9 mouse cellular contexts compared by ENCODE assay signal in the genomic region with DNA sequence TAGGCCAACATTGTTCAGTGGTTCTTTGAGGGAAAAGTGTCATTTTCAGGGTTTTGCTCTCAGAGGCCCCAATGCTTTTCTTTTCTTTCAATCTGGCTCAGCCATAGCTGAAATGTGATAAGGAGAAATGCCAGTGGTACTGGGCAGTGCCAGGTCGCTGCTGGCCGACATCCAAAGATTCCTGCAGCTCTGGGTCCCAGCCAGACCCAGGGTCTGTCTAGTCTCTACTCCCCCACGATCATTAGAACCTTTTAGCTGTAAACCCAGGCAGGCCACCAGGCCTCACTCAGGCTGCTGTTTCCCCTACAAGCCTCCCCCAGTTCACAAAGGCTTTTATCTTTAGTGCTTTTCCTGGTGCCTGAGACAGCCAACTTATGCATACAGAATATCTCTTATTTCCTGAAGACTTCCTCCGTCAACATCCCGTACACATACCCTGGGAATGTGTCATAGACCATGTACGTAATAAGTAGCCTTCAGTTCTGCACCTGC. TPM values are rescaled to one million over a fixed set of nuclear protein-coding genes. Genes with fewer than 3 reads are reported as not detected.
A peak's percentile ranks its signal among the peaks of the same experiment; 100 is the strongest.
DNase-seq lines count a peak whose midpoint lies in the region; ATAC-seq and TF ChIP-seq lines count a peak whose summit lies in the region.
"Had no signal": no experiment of that assay in that cellular context is flagged by ENCODE, and none has a peak within 500 bp of the region (broad histone marks: within the 10 kb centered on the region; RNA-seq: fewer than 3 reads in every experiment).

No protein-coding gene starts in this region.

- no peak; the same call in 1 of the 2 replicates for TF ChIP-seq POLR2A in heart, adult 2 months (IDR thresholded peaks at IDR 0.05; ENCODE audit: insufficient read depth, low read depth, low read length)

- no peak for ATAC-seq in midbrain, embryonic 12.5 days (ENCODE audit: low FRiP score, low read depth)
- ATAC-seq in midbrain, embryonic 11.5 days (ENCODE audit: low FRiP score), result no peak
- ATAC-seq in cerebellum, adult (ENCODE audit: insufficient number of reproducible peaks, low FRiP score, low TSS enrichment), result 0 out of 2 replicates have a peak, but pooled peaks have one; percentile 19
- ATAC-seq in stomach, embryonic 15.5 days (ENCODE audit: insufficient read depth, low FRiP score, low read depth), result no peak
- ATAC-seq: Patski had no signal

- no peaks in the 10 kb centered on the region for H3K27me3 ChIP-seq in midbrain, embryonic 12.5 days
- H3K27me3 ChIP-seq in midbrain, embryonic 11.5 days (ENCODE audit: control insufficient read depth, insufficient read depth, low read length), result no peaks in the 10 kb centered on the region
- H3K27me3 ChIP-seq in heart, adult 2 months (ENCODE audit: control insufficient read depth, insufficient read depth, low read length), result no peaks in the 10 kb centered on the region
- no peaks in the 10 kb centered on the region for H3K27me3 ChIP-seq in stomach, embryonic 15.5 days (replicated peaks)
- H3K27me3 ChIP-seq: Patski had no signal

- H3K4me2 ChIP-seq in midbrain, embryonic 12.5 days (replicated peaks), result no peak overlapping the region
- H3K4me2 ChIP-seq in midbrain, embryonic 11.5 days, result no peak overlapping the region
- H3K4me2 ChIP-seq in stomach, embryonic 15.5 days, result no peak overlapping the region

- peak overlapping the region; percentile 6; the same call in 1 of the 2 replicates for H3K27ac ChIP-seq in midbrain, embryonic 12.5 days (replicated peaks)
- no peak overlapping the region for H3K27ac ChIP-seq in midbrain, embryonic 11.5 days (ENCODE audit: low read depth, low read length)
- H3K27ac ChIP-seq in heart, adult 2 months, result peak overlapping the region; percentile 74
- peak overlapping the region; percentile 62 for H3K27ac ChIP-seq in stomach, embryonic 15.5 days

- no peak overlapping the region for H3K4me3 ChIP-seq in midbrain, embryonic 12.5 days
- H3K4me3 ChIP-seq in midbrain, embryonic 11.5 days (ENCODE audit: low read depth, low read length), result no peak overlapping the region
- no peak overlapping the region for H3K4me3 ChIP-seq in heart, adult 2 months
- H3K4me3 ChIP-seq in stomach, embryonic 15.5 days (replicated peaks), result no peak overlapping the region

- no peak overlapping the region for H3K9ac ChIP-seq in midbrain, embryonic 12.5 days (replicated peaks)
- no peak overlapping the region for H3K9ac ChIP-seq in midbrain, embryonic 11.5 days (ENCODE audit: low read length)
- H3K9ac ChIP-seq in heart, adult 2 months (ENCODE audit: low read depth, low read length), result peak overlapping the region; percentile 17; the same call in 1 of the 2 replicates
- H3K9ac ChIP-seq in stomach, embryonic 15.5 days, result no peak overlapping the region

- no peak for DNase-seq in midbrain, embryonic 11.5 days (ENCODE audit: low spot score, missing footprints)
- DNase-seq in heart, adult 2 months, result peak; percentile 70 to 71
- peak; percentile 57 for DNase-seq in kidney, postnatal 14 days
- no peak for DNase-seq in frontal cortex, adult 2 months (ENCODE audit: extremely low spot score in 1 of 2, low spot score in 1 of 2)
- no peak for DNase-seq in layer of hippocampus, adult 9-11 months

- intact Hi-C loops in heart, adult 2 months (cut with DNase I), result no loop called here

- H3K4me1 ChIP-seq in midbrain, embryonic 12.5 days, result peaks cover 42% of the 10 kb centered on the region
- peaks cover 12% of the 10 kb centered on the region for H3K4me1 ChIP-seq in midbrain, embryonic 11.5 days (ENCODE audit: control insufficient read depth, insufficient read depth, low read length)
- peaks cover 42% of the 10 kb centered on the region for H3K4me1 ChIP-seq in heart, adult 2 months (ENCODE audit: control insufficient read depth, insufficient read depth, low read length)
- H3K4me1 ChIP-seq in stomach, embryonic 15.5 days, result peaks cover 31% of the 10 kb centered on the region

- WGBS in midbrain, embryonic 12.5 days, result 90% methylated on average over 6 of the region's 6 CpGs
- 87% methylated on average over 6 of the region's 6 CpGs for WGBS in midbrain, embryonic 11.5 days
- 16% methylated on average over 6 of the region's 6 CpGs for WGBS in heart, adult 2 months
- 47% methylated on average over 6 of the region's 6 CpGs for whole genome bisulfite sequencing in stomach, embryonic 15.5 days

- H3K36me3 ChIP-seq in midbrain, embryonic 12.5 days, result peaks cover 24% of the 10 kb centered on the region
- peaks cover 10% of the 10 kb centered on the region for H3K36me3 ChIP-seq in midbrain, embryonic 11.5 days (ENCODE audit: control insufficient read depth, insufficient read depth, low read length)
- H3K36me3 ChIP-seq in heart, adult 2 months (ENCODE audit: control insufficient read depth, insufficient read depth, low read length), result peaks cover 11% of the 10 kb centered on the region; the same call in 1 of the 2 replicates
- H3K36me3 ChIP-seq in stomach, embryonic 15.5 days, result no peaks in the 10 kb centered on the region

- H3K79me2 ChIP-seq in heart, adult 2 months (replicated peaks; ENCODE audit: control insufficient read depth, insufficient read depth, low read length), result peaks cover 2% of the 10 kb centered on the region; the same call in 1 of the 2 replicates

- no peaks in the 10 kb centered on the region for H3K9me3 ChIP-seq in midbrain, embryonic 12.5 days
- H3K9me3 ChIP-seq in midbrain, embryonic 11.5 days (ENCODE audit: control insufficient read depth, low read length), result no peaks in the 10 kb centered on the region
- H3K9me3 ChIP-seq in stomach, embryonic 15.5 days, result no peaks in the 10 kb centered on the region

- no peak for TF ChIP-seq CTCF in heart, adult 2 months (IDR thresholded peaks at IDR 0.05)

- TF ChIP-seq EP300 in heart, adult 2 months (IDR thresholded peaks at IDR 0.05; ENCODE audit: insufficient read depth, low read depth, low read length), result no peak

RNA-seq across cellular contexts. Expression of a gene that starts 26.4 kb away (rescaled TPM):
- 0.12 and 0.20 TPM in 2 replicates for polyA plus RNA-seq in midbrain, embryonic 12.5 days (2016; fragmentation: Nextera tagmentation; extraction: Ambion mirVana)
- not detected in 2 replicates for polyA plus RNA-seq in midbrain, embryonic 11.5 days (2014; fragmentation: Nextera tagmentation; extraction: Ambion mirVana)
- 10 to 100 TPM; 44.0 to 45.5 TPM for total RNA-seq in heart, adult 2 months (2021)
- 27.8 and 59.4 TPM in 2 replicates for polyA plus RNA-seq in heart, adult 2 months (2012; rRNA removed)
- polyA plus RNA-seq in stomach, embryonic 15.5 days (2015; fragmentation: Nextera tagmentation; extraction: Ambion mirVana), result 2.7 and 2.8 TPM in 2 replicates
- polyA plus RNA-seq in frontal cortex, adult 2 months (2012; rRNA removed), result 0.23 and 0.50 TPM in 2 replicates
- polyA plus RNA-seq: Patski had no signal

RNA-seq across cellular contexts. Expression of a gene that starts 42.8 kb away (rescaled TPM):
- polyA plus RNA-seq in midbrain, embryonic 12.5 days (2016; fragmentation: Nextera tagmentation; extraction: Ambion mirVana), result 22.6 and 24.1 TPM in 2 replicates
- polyA plus RNA-seq in midbrain, embryonic 11.5 days (2014; fragmentation: Nextera tagmentation; extraction: Ambion mirVana), result 26.6 and 26.7 TPM in 2 replicates
- 10 to 100 TPM; 61.6 to 71.8 TPM for total RNA-seq in heart, adult 2 months (2021)
- polyA plus RNA-seq in heart, adult 2 months (2012; rRNA removed), result 26.0 and 38.4 TPM in 2 replicates
- 18.2 and 20.1 TPM in 2 replicates for polyA plus RNA-seq in stomach, embryonic 15.5 days (2015; fragmentation: Nextera tagmentation; extraction: Ambion mirVana)
- 14.6 and 16.7 TPM in 2 replicates for polyA plus RNA-seq in frontal cortex, adult 2 months (2012; rRNA removed)

Comparison
In these comparisons a context has a peak if more than half of its experiments do, and no peak if none do; other contexts are left out.
1. DNase-seq: peak in heart, adult 2 months (2 of 2) and kidney, postnatal 14 days (single experiment); none in midbrain, embryonic 11.5 days (single experiment), frontal cortex, adult 2 months (0 of 2) and layer of hippocampus, adult 9-11 months (single experiment).